Mouse (Mus musculus) liver, postnatal 0 days (tissue): ENCODE measurements around the gene Khdc1b.

ENCODE experiments used
- CTCF ChIP-seq: sonication (generic); IDR thresholded peaks from 2 replicates; pipeline ENCODE4 v1.5.1; 2016; ENCODE audit warnings: antibody characterized with exemption, low read depth
- EP300 ChIP-seq: IDR thresholded peaks from 2 replicates; pipeline ENCODE4 v1.6.1; 2016; ENCODE audit warnings: antibody characterized with exemption, low read depth, mild to moderate bottlenecking

GRCm38 (mm10) chr1:21335836-21336235, 47.5 kb upstream of the Khdc1b start:
- TF ChIP-seq CTCF (no peak), EP300 (no peak)
